In genomic region chr7:80026990-80027635, GRCm38 (mm10) we compare ENCODE assay signal across 7 mouse cellular contexts. TPM values are rescaled to one million over a fixed set of nuclear protein-coding genes. Genes with fewer than 3 reads are reported as not detected.
DNase-seq lines count a peak whose midpoint lies in the region; ATAC-seq and TF ChIP-seq lines count a peak whose summit lies in the region.

No protein-coding gene starts in this region.

- TF ChIP-seq CTCF in kidney, adult 2 months (conservative IDR thresholded peaks at IDR 0.05; ENCODE audit: insufficient read depth, insufficient read length, low read depth, low read length) = no peak
- no peak for TF ChIP-seq CTCF in liver, adult 2 months (IDR thresholded peaks at IDR 0.05; ENCODE audit: low read depth, low read length)
- TF ChIP-seq CTCF in midbrain, postnatal 0 days (IDR thresholded peaks at IDR 0.05) = no peak

- ATAC-seq in embryonic facial prominence, embryonic 11.5 days (replicated peaks; ENCODE audit: insufficient number of reproducible peaks, low FRiP score, low TSS enrichment, low read depth) = no peak
- ATAC-seq in midbrain, postnatal 0 days (ENCODE audit: low FRiP score) = peak; percentile 25; the same call in 1 of the 2 replicates

- no peaks in the 10 kb centered on the region for H3K9me3 ChIP-seq in embryonic facial prominence, embryonic 11.5 days (replicated peaks; ENCODE audit: control insufficient read depth, low read length)
- H3K9me3 ChIP-seq in midbrain, postnatal 0 days (ENCODE audit: low read length) = no peaks in the 10 kb centered on the region

- no peak for TF ChIP-seq POLR2A in kidney, adult 2 months (IDR thresholded peaks at IDR 0.05; ENCODE audit: low read depth, low read length)
- TF ChIP-seq POLR2A in liver, adult 2 months (IDR thresholded peaks at IDR 0.05; ENCODE audit: extremely low read depth, insufficient read depth, low read length) = peak; percentile 64

- H3K27ac ChIP-seq in embryonic facial prominence, embryonic 11.5 days (replicated peaks; ENCODE audit: low read depth, low read length) = peak overlapping the region; percentile 89
- peak overlapping the region; percentile 93 for H3K27ac ChIP-seq in kidney, adult 2 months (ENCODE audit: insufficient read depth, low read depth, low read length)
- H3K27ac ChIP-seq in liver, adult 2 months (replicated peaks; ENCODE audit: insufficient read depth, low read depth, low read length) = peak overlapping the region; percentile 100
- H3K27ac ChIP-seq in midbrain, postnatal 0 days (ENCODE audit: low read depth, low read length) = peak overlapping the region; percentile 55

- no peaks in the 10 kb centered on the region for H3K27me3 ChIP-seq in embryonic facial prominence, embryonic 11.5 days (ENCODE audit: control insufficient read depth, insufficient read depth, low read length)
- no peaks in the 10 kb centered on the region for H3K27me3 ChIP-seq in kidney, adult 2 months (replicated peaks; ENCODE audit: control insufficient read depth, insufficient read depth, low read length)
- H3K27me3 ChIP-seq in liver, adult 2 months (ENCODE audit: control insufficient read depth, insufficient read depth, low read length) = no peaks in the 10 kb centered on the region
- H3K27me3 ChIP-seq in midbrain, postnatal 0 days (ENCODE audit: insufficient read depth, low read length) = no peaks in the 10 kb centered on the region

- peak; percentile 69 for DNase-seq in adrenal gland, adult 8-10 months
- peak; percentile 66 for DNase-seq in embryonic facial prominence, embryonic 11.5 days (ENCODE audit: low spot score)
- DNase-seq in heart, adult 8-10 months (ENCODE audit: low spot score) = peak; percentile 72
- peak; percentile 90 for DNase-seq in kidney, adult 2 months
- DNase-seq in liver, adult 2 months (ENCODE audit: extremely low read depth, low read depth, low spot score) = peak; percentile 45
- DNase-seq in midbrain, postnatal 0 days (ENCODE audit: low spot score) = peak; percentile 48
- peak; percentile 76 to 88 for DNase-seq in spleen, postnatal 4 days (ENCODE audit: low spot score in 2 of 2)

- H3K4me2 ChIP-seq in embryonic facial prominence, embryonic 11.5 days (ENCODE audit: low read depth, low read length) = peak overlapping the region; percentile 84
- peak overlapping the region; percentile 90 for H3K4me2 ChIP-seq in midbrain, postnatal 0 days (ENCODE audit: low read depth, low read length, poor library complexity, severe bottlenecking)

- peak overlapping the region; percentile 98 for H3K9ac ChIP-seq in embryonic facial prominence, embryonic 11.5 days (replicated peaks; ENCODE audit: low read length)
- peak overlapping the region; percentile 100 for H3K9ac ChIP-seq in liver, adult 2 months (ENCODE audit: low read depth, low read length)
- peak overlapping the region; percentile 73 for H3K9ac ChIP-seq in midbrain, postnatal 0 days (replicated peaks; ENCODE audit: low read length, poor library complexity, severe bottlenecking)

- no peaks in the 10 kb centered on the region for H3K36me3 ChIP-seq in embryonic facial prominence, embryonic 11.5 days (replicated peaks; ENCODE audit: control insufficient read depth, insufficient read depth, low read depth, low read length)
- no peaks in the 10 kb centered on the region for H3K36me3 ChIP-seq in kidney, adult 2 months (ENCODE audit: control insufficient read depth, insufficient read depth, low read length)
- H3K36me3 ChIP-seq in liver, adult 2 months (ENCODE audit: control insufficient read depth, insufficient read depth, low read length) = no peaks in the 10 kb centered on the region
- H3K36me3 ChIP-seq in midbrain, postnatal 0 days (ENCODE audit: insufficient read depth, low read length) = no peaks in the 10 kb centered on the region

- H3K4me3 ChIP-seq in embryonic facial prominence, embryonic 11.5 days (ENCODE audit: low read depth, low read length) = peak overlapping the region; percentile 87
- peak overlapping the region; percentile 78 for H3K4me3 ChIP-seq in kidney, adult 2 months (ENCODE audit: insufficient read depth, low read depth, low read length)
- H3K4me3 ChIP-seq in liver, adult 2 months (ENCODE audit: insufficient read depth, low read depth, low read length) = peak overlapping the region; percentile 92
- H3K4me3 ChIP-seq in midbrain, postnatal 0 days (ENCODE audit: low read depth, low read length) = peak overlapping the region; percentile 84

- no peaks in the 10 kb centered on the region for H3K4me1 ChIP-seq in embryonic facial prominence, embryonic 11.5 days (ENCODE audit: control insufficient read depth, insufficient read depth, low read length)
- H3K4me1 ChIP-seq in kidney, adult 2 months (ENCODE audit: control insufficient read depth, insufficient read depth, low read length) = peaks cover 15% of the 10 kb centered on the region
- H3K4me1 ChIP-seq in liver, adult 2 months (ENCODE audit: control insufficient read depth, insufficient read depth, low read length) = peaks cover 27% of the 10 kb centered on the region
- peaks cover 9% of the 10 kb centered on the region; the same call in 1 of the 2 replicates for H3K4me1 ChIP-seq in midbrain, postnatal 0 days (ENCODE audit: insufficient read depth, low read length)

- WGBS in embryonic facial prominence, embryonic 11.5 days = under 1% methylated on average over 62 of the region's 71 CpGs
- 1% methylated on average over 71 of the region's 71 CpGs for WGBS in kidney, adult 2 months
- under 1% methylated on average over 64 of the region's 71 CpGs for WGBS in liver, adult 2 months
- under 1% methylated on average over 57 of the region's 71 CpGs for WGBS in midbrain, postnatal 0 days

- peaks cover 21% of the 10 kb centered on the region; the same call in 1 of the 2 replicates for H3K79me2 ChIP-seq in liver, adult 2 months (ENCODE audit: control insufficient read depth, insufficient read depth, low read length)

RNA-seq across cellular contexts. Expression of gene Zfp710, which starts 2.5 kb away (rescaled TPM):
- 10 to 100 TPM; 14.3 to 34.1 (median 25.3) TPM for total RNA-seq in adrenal gland, adult 8-10 months (2022)
- polyA plus RNA-seq in embryonic facial prominence, embryonic 11.5 days (2014; fragmentation: Nextera tagmentation; extraction: Ambion mirVana) = 16.4 and 17.8 TPM in 2 replicates
- 10 to 100 TPM; 28.5 to 39.5 (median 31.3) TPM for total RNA-seq in heart, adult 8-10 months (2022)
- 22.6 and 26.4 TPM in 2 replicates for polyA plus RNA-seq in kidney, adult 2 months (2012; rRNA removed)
- total RNA-seq in liver, adult 2 months (2014; rRNA removed) = 5.4 and 5.6 TPM in 2 replicates
- polyA plus RNA-seq in liver, adult 2 months (2012; rRNA removed) = 9.7 and 12.7 TPM in 2 replicates
- 25.1 and 33.6 TPM in 2 replicates for total RNA-seq in midbrain, postnatal 0 days (2014; rRNA removed)
- 9.8 and 10.7 TPM in 2 replicates for polyA plus RNA-seq in midbrain, postnatal 0 days (2015; fragmentation: Nextera tagmentation; extraction: Ambion mirVana)
